Mouse (Mus musculus) heart, adult 11 months (tissue): ENCODE measurements at regions not wholly inside any gene's neighbourhood (a gene's known extent, or its start where the extent isn't known, plus 50 kb on each side); places are given as distances from the start of the nearest gene placed in this dataset.
A peak's percentile ranks its signal among the peaks of the same experiment; 100 is the strongest.

Source experiments
- DNase-seq: peaks from one replicate; pipeline ENCODE4 v3.0.0; 2022

GRCm38 (mm10) chr13:35606857-35607561, 52.6 kb upstream of the Cdyl start:
- peak; percentile 80 for DNase-seq

- DNase-seq, result no peak
Measured at GRCm38 (mm10) chr13:35607710-35608109, 51.9 kb upstream of the Cdyl start.
